Mouse (Mus musculus) lung, adult 2 months (tissue): ENCODE measurements around the gene Vwa3b.

Experiments used
- CTCF ChIP-seq: fragments of 200-500 bp; IDR thresholded peaks from 2 replicates; pipeline ENCODE4 v1.5.1; 2011; ENCODE audit warnings: mild to moderate bottlenecking, low read length, control low read depth; ENCODE audit not compliant: insufficient read depth
- POLR2A ChIP-seq: fragments of 200-500 bp; IDR thresholded peaks from 2 replicates; pipeline ENCODE4 v1.6.1; 2011; ENCODE audit warnings: low read depth, mild to moderate bottlenecking, control low read depth, low read length, borderline replicate concordance; ENCODE audit errors: extremely low read depth

DNA sequence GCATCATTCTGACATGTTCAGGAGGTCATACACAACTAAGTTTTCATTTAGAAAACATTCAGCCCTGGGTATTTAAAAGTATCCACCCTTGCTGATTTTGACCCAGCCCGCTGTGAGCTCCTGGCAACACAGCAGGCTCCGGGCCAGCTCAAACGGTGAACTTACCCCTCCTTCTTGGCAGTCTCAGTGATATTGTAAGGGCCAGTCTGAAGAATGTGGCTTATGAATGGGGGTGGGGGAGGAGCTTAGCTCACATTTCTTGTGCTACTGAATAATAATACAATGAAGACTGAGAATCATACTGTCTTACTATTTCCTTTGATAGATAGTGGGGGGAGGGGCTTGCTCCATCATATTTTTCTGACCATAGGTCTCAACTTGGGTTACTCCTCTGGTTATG is 78.8 kb downstream of the Vwa3b start:
- TF ChIP-seq CTCF: no peak
- no peak for TF ChIP-seq POLR2A
